Mouse (Mus musculus) heart, adult 10 weeks (tissue): ENCODE data around the gene Cuedc2. TPM values are rescaled to one million over a fixed set of nuclear protein-coding genes. Genes with fewer than 3 reads are reported as not detected.

Source experiments
- polyA plus RNA-seq: library from polyadenylated mRNA; stranded (reverse); fragments of 350-450 nt; fragmentation: Illumina TruSeq; extraction: RNeasy Lipid Tissue Mini Kit (QIAGEN cat#74804); gene quantifications from one replicate; pipeline ENCODE4 v1.2.3, GENCODE M21; 2014; ENCODE audit warnings: low read depth, low replicate concordance

Cuedc2 gene
- polyA plus RNA-seq = 100 TPM

DNA sequence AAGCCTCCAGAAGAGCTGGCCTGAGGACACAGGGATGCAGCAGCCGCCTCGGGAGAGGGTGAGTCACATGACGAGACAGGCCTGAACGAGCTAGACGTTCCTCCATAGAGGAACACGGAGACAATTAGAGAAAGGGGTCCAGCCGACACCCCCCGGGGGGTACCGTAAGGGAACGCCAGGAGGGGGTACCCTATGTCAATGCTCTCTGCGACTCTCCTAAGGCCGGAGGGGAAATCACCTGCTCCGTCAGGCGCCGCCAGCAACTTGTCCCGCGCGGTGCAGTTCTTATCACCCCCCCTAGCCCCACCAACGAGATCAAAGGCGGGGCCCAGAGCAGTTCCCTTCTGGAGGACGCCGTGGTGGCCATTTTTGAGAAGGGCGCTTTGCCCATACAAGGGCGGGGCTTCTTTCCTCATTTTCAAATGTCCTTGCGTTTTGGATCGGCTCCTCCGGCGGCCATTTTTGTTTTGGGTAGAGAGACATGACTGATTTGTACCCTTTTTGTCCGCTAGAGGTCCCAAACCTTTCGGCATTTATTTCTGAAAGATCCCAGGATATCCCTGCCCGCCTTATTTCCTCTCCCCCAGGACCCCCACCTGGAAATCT, at the start of gene Cuedc2:
Gene Cuedc2, minus strand, starts transcription at position 372 of the 606 bp plus-strand sequence.

DNA sequence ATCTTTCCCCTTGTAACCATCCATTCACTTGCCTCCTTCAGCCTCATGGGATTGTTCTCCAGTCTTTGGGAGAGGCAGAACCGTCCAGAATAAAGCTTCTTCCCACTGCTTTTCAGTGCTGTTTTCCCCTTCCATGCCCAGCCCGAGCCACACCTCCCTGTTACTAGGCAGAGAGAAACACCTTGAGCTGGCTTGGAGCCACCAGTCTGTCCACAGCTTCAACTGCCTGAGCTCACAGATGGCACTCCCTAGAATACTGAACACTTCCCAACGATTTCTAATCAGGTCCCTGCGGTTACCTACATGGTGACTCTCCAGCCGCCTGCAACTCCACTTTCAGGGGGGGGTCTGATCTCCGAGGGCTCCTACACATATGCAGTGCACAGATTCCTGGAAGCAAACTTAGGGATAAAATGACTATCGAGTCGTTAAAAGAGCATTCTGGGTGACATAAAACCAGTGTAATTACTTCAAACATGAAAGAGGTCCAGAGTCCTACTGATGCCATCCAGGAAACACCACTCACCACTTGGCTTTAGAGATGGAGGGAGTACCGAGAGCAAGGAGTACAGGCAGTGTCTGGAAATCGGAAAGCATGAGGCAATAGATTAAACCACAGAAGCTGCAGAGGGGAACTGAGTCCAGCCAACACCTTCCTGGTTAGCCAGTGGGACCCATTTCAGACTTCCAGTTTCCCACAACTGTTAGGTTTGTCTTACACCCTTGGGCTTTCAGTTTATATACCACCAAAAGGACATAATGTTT, 11.8 kb upstream of the Cuedc2 start, which contains the start of gene 2310034G01Rik:
Gene 2310034G01Rik, minus strand, starts transcription at position 135 of the 765 bp plus-strand sequence.

DNA sequence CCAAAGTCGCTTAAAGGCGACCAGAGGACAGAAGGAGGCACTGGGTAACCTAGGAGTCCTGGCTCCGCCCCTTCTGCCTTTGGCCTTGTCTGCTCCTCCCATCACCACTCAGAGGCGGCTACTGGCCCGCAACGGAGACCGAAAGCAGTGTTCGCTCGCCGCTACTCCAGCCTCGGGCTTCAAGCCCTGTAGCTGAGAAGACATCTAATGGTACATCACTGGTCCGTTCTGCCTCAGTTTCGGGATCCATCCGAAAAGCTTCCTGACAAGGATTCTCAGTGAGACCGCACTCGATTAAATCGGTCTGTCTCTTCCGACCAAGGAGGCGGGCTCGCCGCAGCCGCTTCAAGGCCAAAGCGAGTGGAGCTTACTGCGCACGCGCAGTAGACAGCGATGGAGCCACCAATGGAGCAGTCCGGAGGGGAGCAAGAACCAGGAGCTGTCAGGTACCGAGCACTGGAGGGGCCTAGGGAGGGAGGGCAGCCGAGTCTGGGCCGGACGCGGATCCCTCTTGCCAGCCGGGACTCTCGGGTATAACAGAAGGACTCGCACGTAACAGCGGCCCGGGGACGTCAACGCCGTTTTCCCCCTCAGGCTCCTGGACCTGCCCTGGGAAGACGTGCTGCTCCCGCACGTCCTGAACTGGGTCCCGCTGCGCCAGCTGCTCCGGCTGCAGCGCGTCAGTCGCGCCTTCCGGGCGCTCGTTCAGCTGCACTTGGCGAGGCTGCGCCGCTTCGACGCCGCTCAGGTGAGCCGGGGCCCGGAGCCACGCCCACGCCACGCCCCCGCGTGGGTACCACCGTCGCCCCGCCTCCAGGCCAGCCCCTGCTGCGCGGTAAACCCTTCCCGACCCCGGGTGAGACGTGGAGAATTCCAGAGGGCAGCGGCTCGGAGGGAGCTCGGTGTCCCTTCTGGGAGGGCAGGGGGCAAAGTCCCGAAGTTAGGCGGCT, 10.1 kb downstream of the Cuedc2 start, which contains the start of gene Fbxl15:
Gene Fbxl15, plus strand, starts transcription at position 104 of the 950 bp plus-strand sequence.

DNA sequence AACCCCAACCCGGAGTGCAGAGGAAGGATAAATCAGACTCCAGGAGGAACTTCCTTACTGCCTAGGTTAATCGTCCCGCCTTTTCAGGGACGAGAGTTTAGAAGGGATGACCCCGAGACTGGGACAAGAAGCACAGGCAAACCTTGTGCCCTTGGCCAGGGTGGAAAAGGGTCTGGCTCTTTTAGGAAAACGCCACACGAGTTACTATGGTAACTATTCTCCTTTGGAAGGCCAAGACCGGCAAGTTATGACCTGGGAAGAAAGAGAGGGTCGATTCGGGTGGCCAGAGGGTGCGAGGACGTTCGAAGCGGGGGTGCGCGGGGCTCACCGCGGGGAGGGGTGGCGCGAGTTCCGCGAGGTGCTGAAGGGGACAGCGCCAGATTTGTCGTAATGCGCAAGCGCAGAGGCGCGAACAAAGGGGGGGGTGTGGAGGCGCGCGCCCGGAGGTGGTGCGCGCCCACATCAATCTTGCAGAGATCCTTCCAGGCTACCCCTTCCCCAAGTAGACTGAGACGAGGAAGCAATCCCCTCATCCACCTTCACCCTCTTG, 11.7 kb downstream of the Cuedc2 start, which contains the start of gene Psd:
Gene Psd, minus strand, starts transcription at position 401 of the 550 bp plus-strand sequence.

DNA sequence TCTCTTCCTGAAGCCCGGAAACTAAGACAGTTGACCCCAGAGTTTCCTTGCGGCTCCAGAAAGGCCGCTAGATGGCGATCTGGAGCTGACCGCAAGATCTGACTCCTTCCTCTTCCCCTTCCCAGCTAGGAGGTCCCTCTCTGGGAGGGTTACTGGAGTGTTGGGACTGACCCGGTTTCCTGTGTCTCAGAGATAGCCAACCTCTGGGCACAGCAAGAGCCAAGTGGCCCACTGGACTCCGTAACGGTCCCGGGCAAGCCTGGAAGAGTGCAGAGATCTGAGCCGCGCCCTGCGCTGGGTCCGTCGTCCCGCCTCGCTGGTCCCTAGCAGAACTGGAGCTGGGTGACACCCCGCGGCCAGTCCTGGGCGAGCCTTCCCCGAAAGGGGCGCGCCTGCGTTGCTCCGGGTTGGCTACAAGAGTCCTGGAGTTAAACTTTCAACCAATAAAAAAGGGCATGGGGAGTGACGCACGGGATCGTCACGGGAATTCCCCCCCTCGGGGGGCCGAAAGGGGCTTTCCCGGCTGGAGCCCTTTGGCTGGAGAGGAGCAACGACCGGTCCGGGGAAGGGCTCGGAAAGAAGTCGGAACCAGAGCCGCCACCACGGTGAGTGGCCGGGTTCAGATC, 34.2 kb downstream of the Cuedc2 start, which contains the start of gene Nfkb2:
Gene Nfkb2, plus strand, starts transcription at position 105 of the 626 bp plus-strand sequence.

Other genes starting within 250 kb of the Cuedc2 start
- gene Elovl3, start 206.8 kb downstream of the Cuedc2 start, polyA plus RNA-seq = 0.55 TPM
- not detected for gene Pitx3, start 190.4 kb downstream of the Cuedc2 start, polyA plus RNA-seq
- 32.4 TPM for gene Gbf1, start 186.2 kb downstream of the Cuedc2 start, polyA plus RNA-seq
- gene Nfkb2, start 34.4 kb downstream of the Cuedc2 start, polyA plus RNA-seq = 16.1 TPM
- gene Psd, start 11.5 kb downstream of the Cuedc2 start, polyA plus RNA-seq = 1.1 TPM
- 4.8 TPM for gene Fbxl15, start 10.5 kb downstream of the Cuedc2 start, polyA plus RNA-seq
- gene Mfsd13a, start 2.4 kb upstream of the Cuedc2 start, polyA plus RNA-seq = 2.7 TPM
- gene 2310034G01Rik, start 11.6 kb upstream of the Cuedc2 start, polyA plus RNA-seq = 0.89 TPM
- gene Actr1a, start 57.0 kb upstream of the Cuedc2 start, polyA plus RNA-seq = 83.6 TPM
- gene Sufu, start 58.2 kb upstream of the Cuedc2 start, polyA plus RNA-seq = 7.3 TPM
- gene Trim8, start 163.0 kb upstream of the Cuedc2 start, polyA plus RNA-seq = 17.6 TPM
- gene Arl3, start 234.5 kb upstream of the Cuedc2 start, polyA plus RNA-seq = 88.9 TPM
- 5.6 TPM for gene Sfxn2, start 234.7 kb upstream of the Cuedc2 start, polyA plus RNA-seq